Mouse (Mus musculus) stomach, embryonic 15.5 days (tissue): ENCODE results near the gene Iqgap3. TPM values are rescaled to one million over a fixed set of nuclear protein-coding genes. Genes with fewer than 3 reads are reported as not detected.

ENCODE experiments used
- ATAC-seq: fragments of 200-750 bp; cut with Nextera tagmentation; 2 replicates; pipeline ENCODE4 v1.8.0; 2017; ENCODE audit warnings: low read depth, moderate number of reproducible peaks, moderate TSS enrichment; ENCODE audit not compliant: insufficient read depth, low FRiP score
- H3K27ac ChIP-seq: fragments of 300-500 bp; sonication (generic); 2 replicates; pipeline ENCODE4 v1.5.1; 2015; ENCODE audit warnings: mild to moderate bottlenecking, inconsistent platforms
- H3K27me3 ChIP-seq: fragments of 300-500 bp; sonication (generic); replicated peaks from 2 replicates; pipeline ENCODE4 v1.6.1; 2015; ENCODE audit warnings: inconsistent platforms
- H3K36me3 ChIP-seq: fragments of 300-500 bp; sonication (generic); 2 replicates; pipeline ENCODE4 v1.6.1; 2015; ENCODE audit warnings: inconsistent platforms
- H3K4me1 ChIP-seq: fragments of 300-500 bp; sonication (generic); 2 replicates; pipeline ENCODE4 v1.6.1; 2015; ENCODE audit warnings: inconsistent platforms
- H3K4me2 ChIP-seq: fragments of 300-500 bp; sonication (generic); 2 replicates; pipeline ENCODE4 v1.6.1; 2015; ENCODE audit warnings: mild to moderate bottlenecking, inconsistent platforms
- H3K4me3 ChIP-seq: fragments of 300-500 bp; sonication (generic); replicated peaks from 2 replicates; pipeline ENCODE4 v1.5.1; 2015; ENCODE audit warnings: inconsistent platforms
- H3K9ac ChIP-seq: fragments of 300-500 bp; sonication (generic); 2 replicates; pipeline ENCODE4 v1.6.1; 2015; ENCODE audit warnings: inconsistent platforms
- H3K9me3 ChIP-seq: fragments of 300-500 bp; sonication (generic); 2 replicates; pipeline ENCODE4 v1.6.1; 2016; ENCODE audit warnings: inconsistent platforms
- WGBS: fragments of 180-500 bp; shearing (Covaris S2); methylation state at CpG from one replicate; pipeline ENCODE4 v1.1.7; 2015; 5-methylcytosine and 5-hydroxymethylcytosine counted together
- polyA plus RNA-seq: library from polyadenylated mRNA; unstranded; fragments of >200 nt; fragmentation: Nextera tagmentation; extraction: Ambion mirVana; gene quantifications from 2 replicates; pipeline ENCODE4 v1.2.1, GENCODE M21; 2015

Gene Iqgap3
- polyA plus RNA-seq, 1 experiment from 2014 or later: 16.0 TPM

- Histone ChIP-seq H3K9ac (no peak overlapping the region), H3K36me3 (peaks cover 41% of the 10 kb centered on the region; the same call in 1 of the 2 replicates), H3K9me3 (no peaks in the 10 kb centered on the region), H3K27ac (no peak overlapping the region), H3K4me2 (no peak overlapping the region), H3K27me3 (no peaks in the 10 kb centered on the region), H3K4me1 (no peaks in the 10 kb centered on the region), H3K4me3 (no peak overlapping the region)
- 79% methylated on average over 6 of the region's 6 CpGs for WGBS
- no peak for ATAC-seq
Measured at GRCm38 (mm10) chr3:88097666-88098065, 15.9 kb downstream of the Iqgap3 start.

- no peaks in the 10 kb centered on the region for H3K9me3 ChIP-seq
Measured at GRCm38 (mm10) chr3:88100251-88100650, 18.5 kb downstream of the Iqgap3 start.

DNA sequence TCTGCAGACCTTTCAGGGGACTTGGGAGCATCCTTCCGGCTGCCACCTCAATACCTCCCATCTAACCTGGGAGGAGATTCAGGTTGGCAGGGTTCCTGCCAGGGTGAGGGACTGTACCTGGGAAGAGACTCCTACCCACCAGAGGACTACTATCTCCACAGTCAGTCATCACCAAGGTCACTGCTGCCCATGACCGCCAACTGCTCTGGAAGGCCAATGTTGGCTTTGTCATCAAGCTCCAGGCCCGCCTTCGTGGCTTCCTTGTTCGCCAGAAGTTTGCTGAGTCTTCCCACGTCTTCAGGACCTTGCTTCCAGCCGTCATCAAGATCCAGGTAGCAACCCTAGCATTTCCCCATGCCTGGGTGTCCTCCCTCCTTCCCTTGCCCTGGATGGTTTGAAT, 20.0 kb downstream of the Iqgap3 start:
- Histone ChIP-seq H3K27me3 (no peaks in the 10 kb centered on the region), H3K27ac (no peak overlapping the region), H3K4me3 (no peak overlapping the region), H3K4me1 (no peaks in the 10 kb centered on the region), H3K9me3 (no peaks in the 10 kb centered on the region), H3K9ac (no peak overlapping the region), H3K36me3 (peaks cover 46% of the 10 kb centered on the region), H3K4me2 (no peak overlapping the region)
- WGBS: 88% methylated on average over 7 of the region's 7 CpGs
- no peak for ATAC-seq

More at GRCm38 (mm10) chr3:88100251-88100650, 18.5 kb downstream of the Iqgap3 start:
- Histone ChIP-seq H3K36me3 (peaks cover 41% of the 10 kb centered on the region), H3K27ac (no peak overlapping the region), H3K4me2 (no peak overlapping the region), H3K27me3 (no peaks in the 10 kb centered on the region), H3K4me1 (no peaks in the 10 kb centered on the region), H3K9ac (no peak overlapping the region), H3K4me3 (no peak overlapping the region)
- 64% methylated on average over 3 of the region's 3 CpGs for WGBS
- ATAC-seq: no peak

DNA sequence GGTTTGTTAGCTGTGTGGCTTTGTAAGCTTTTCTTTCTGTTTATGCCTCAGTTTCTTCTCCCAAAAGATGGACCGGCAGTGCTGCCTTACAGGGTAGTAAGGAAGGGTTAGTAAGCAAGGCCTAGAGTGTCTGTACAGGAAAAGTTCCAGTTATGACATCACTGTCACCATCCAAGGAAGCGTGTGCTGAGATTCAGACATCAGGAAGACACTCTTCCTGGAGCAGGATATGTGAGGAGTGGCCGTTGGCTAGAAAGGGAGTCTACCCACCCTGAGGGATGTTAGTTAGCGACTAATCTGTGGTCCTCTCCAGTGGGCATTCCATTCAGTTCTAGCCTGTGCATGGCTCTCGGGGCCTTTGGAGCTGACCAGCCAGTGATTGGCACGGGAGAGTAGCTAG, 20.4 kb downstream of the Iqgap3 start:
- no peak overlapping the region for H3K4me2 ChIP-seq
- H3K4me3 ChIP-seq: no peak overlapping the region
- no peak overlapping the region for H3K9ac ChIP-seq
- no peaks in the 10 kb centered on the region for H3K4me1 ChIP-seq
- H3K36me3 ChIP-seq: peaks cover 46% of the 10 kb centered on the region
- H3K27ac ChIP-seq: no peak overlapping the region
- ATAC-seq: no peak
- H3K27me3 ChIP-seq: no peaks in the 10 kb centered on the region
- 80% methylated on average over 6 of the region's 6 CpGs for WGBS
- no peaks in the 10 kb centered on the region for H3K9me3 ChIP-seq

DNA sequence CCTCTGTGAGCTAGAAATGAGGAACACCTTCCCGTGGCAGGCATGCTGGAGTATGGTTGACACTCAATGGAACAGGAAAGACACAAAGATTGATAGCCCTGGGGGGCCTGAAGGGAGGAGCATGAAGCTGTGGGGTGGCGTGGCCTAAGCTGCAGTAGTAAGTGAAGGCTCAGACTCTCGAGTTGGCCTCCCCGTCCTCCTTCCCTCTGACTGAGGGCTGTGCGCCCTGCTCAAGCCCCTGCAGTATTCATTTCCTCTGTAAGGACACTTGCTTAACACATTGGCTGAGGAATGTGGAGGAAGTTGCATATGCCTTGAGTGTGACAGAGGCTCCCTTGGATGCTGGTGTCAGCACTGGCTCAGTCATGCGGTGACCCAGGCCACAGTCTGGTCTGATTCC, 20.8 kb downstream of the Iqgap3 start:
- Histone ChIP-seq H3K4me2 (no peak overlapping the region), H3K36me3 (peaks cover 48% of the 10 kb centered on the region), H3K9me3 (no peaks in the 10 kb centered on the region), H3K27ac (no peak overlapping the region), H3K9ac (no peak overlapping the region), H3K4me3 (no peak overlapping the region), H3K4me1 (no peaks in the 10 kb centered on the region), H3K27me3 (no peaks in the 10 kb centered on the region)
- WGBS: 73% methylated on average over 6 of the region's 6 CpGs
- no peak for ATAC-seq

GRCm38 (mm10) chr3:88106126-88106525, 24.4 kb downstream of the Iqgap3 start:
- ATAC-seq: no peak
- Histone ChIP-seq H3K9me3 (no peaks in the 10 kb centered on the region), H3K4me3 (no peak overlapping the region), H3K36me3 (peaks cover 62% of the 10 kb centered on the region), H3K27ac (no peak overlapping the region), H3K4me2 (no peak overlapping the region), H3K27me3 (no peaks in the 10 kb centered on the region), H3K4me1 (no peaks in the 10 kb centered on the region), H3K9ac (no peak overlapping the region)
- WGBS: 84% methylated on average over 4 of the region's 4 CpGs

- no peak for ATAC-seq
- H3K9ac ChIP-seq: 0 out of 2 replicates have a peak overlapping the region, but pooled peaks have one; percentile 2
- H3K9me3 ChIP-seq: no peaks in the 10 kb centered on the region
- peaks cover 57% of the 10 kb centered on the region for H3K36me3 ChIP-seq
- no peak overlapping the region for H3K27ac ChIP-seq
- no peak overlapping the region for H3K4me3 ChIP-seq
- no peak overlapping the region for H3K4me2 ChIP-seq
- 94% methylated on average over 6 of the region's 6 CpGs for WGBS
- no peaks in the 10 kb centered on the region for H3K4me1 ChIP-seq
- H3K27me3 ChIP-seq: no peaks in the 10 kb centered on the region
Measured at GRCm38 (mm10) chr3:88109126-88109525, 27.4 kb downstream of the Iqgap3 start.

DNA sequence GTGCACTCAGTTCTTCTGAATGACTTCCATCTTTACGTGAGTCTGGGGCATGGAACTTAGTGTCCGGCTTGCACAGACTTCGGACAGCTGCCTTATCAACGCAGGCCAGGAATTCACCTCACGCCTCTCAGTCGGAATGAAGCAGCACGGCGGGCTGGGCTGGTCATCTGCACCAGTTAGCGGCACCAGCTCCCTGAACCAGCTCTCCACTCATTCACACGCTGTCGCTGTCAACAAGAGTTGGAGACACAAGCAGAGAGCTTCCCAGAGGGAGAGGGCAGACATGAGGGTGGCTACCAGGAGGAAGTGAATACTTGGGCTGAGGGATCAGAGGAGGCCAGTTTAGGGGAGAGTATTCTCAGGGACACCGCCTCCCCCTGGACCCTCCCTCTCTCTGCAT, 32.6 kb downstream of the Iqgap3 start:
- no peak for ATAC-seq
- H3K27me3 ChIP-seq: no peaks in the 10 kb centered on the region
- no peaks in the 10 kb centered on the region for H3K9me3 ChIP-seq
- H3K4me1 ChIP-seq: no peaks in the 10 kb centered on the region
- H3K9ac ChIP-seq: no peak overlapping the region
- H3K4me2 ChIP-seq: no peak overlapping the region
- WGBS: 93% methylated on average over 12 of the region's 12 CpGs
- H3K27ac ChIP-seq: no peak overlapping the region
- H3K4me3 ChIP-seq: no peak overlapping the region
- peaks cover 44% of the 10 kb centered on the region for H3K36me3 ChIP-seq

- Histone ChIP-seq H3K9me3 (no peaks in the 10 kb centered on the region), H3K27me3 (no peaks in the 10 kb centered on the region), H3K27ac (no peak overlapping the region), H3K36me3 (peaks cover 21% of the 10 kb centered on the region), H3K9ac (no peak overlapping the region), H3K4me2 (no peak overlapping the region), H3K4me3 (no peak overlapping the region), H3K4me1 (no peaks in the 10 kb centered on the region)
- ATAC-seq: no peak
- 83% methylated on average over 19 of the region's 19 CpGs for WGBS
Measured at GRCm38 (mm10) chr3:88120117-88120651, 38.4 kb downstream of the Iqgap3 start.

DNA sequence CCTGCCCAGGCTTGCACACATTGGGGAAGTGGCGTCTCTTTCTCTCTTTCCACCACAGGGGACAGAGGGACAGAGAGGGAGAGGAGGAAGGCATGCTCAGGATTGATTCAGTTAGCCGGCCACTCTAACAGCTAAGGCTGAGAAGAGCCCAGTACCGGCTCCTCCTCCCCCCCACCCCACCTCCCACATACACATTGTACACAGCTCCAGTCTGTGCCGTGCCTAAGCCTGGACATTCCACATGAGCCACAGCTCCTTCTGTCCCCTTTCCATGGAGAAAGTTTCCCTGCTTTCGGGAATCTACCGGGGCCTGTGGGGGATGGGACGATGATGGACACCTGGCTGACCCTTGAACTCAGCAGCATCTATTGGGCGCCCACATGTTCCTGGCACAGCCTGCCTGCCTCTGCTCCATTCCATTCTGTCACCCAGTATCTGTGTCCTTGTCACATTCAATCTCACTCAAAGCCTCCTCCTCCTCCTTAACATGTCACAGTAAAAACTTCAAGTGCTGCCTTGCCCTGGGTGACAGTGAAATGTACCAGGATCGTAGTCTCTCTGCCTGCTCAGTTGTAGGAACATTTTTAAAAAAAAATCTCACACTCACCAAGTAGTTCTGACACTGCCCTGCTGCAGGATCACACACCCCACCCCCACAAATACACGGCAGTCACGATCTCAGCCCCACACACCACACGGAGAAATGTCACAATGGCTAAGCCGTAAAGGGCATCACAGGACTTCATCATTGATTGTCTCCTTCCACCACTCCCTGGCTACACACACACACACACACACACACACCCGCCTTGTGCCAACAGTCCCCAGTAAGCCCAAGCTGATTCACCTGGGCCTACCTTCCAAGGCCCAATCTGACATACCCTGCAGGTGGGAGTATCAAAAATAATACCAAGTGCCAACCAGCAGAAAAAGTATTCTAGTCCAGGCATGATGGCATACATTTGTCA, 39.7 kb downstream of the Iqgap3 start:
- ATAC-seq: no peak; the same call in 1 of the 2 replicates
- H3K27ac ChIP-seq: no peak overlapping the region

DNA sequence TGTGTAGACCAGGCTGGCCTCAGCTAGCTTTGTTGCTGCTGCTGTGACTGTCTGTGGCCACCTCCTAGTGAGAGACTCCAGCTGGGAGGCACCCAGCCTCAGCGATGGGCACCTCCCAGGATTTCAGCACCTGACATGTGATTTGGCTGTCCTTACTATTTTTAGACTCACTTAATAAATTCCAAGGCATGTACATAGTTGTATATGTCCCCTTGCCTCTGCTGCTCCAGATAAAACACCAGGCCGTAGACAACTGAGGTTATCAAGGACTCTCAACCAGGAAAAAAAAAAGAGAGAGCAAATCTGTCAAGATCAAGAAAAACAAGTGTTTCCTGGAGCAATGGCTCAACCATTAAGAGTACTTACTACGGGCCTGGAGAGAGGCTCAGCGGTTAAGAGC, 43.4 kb downstream of the Iqgap3 start:
- H3K27ac ChIP-seq: no peak overlapping the region
- ATAC-seq: no peak
- H3K4me2 ChIP-seq: no peak overlapping the region
- WGBS: 55% methylated on average over 4 of the region's 4 CpGs
- H3K4me1 ChIP-seq: no peaks in the 10 kb centered on the region
- H3K9me3 ChIP-seq: no peaks in the 10 kb centered on the region
- 0 out of 2 replicates have a peak, but pooled peaks cover 4% of the 10 kb centered on the region for H3K36me3 ChIP-seq
- no peaks in the 10 kb centered on the region for H3K27me3 ChIP-seq
- H3K9ac ChIP-seq: no peak overlapping the region
- no peak overlapping the region for H3K4me3 ChIP-seq

More for the DNA sequence above, 39.7 kb downstream of the Iqgap3 start:
- Histone ChIP-seq H3K27me3 (no peaks in the 10 kb centered on the region), H3K9me3 (no peaks in the 10 kb centered on the region), H3K4me1 (no peaks in the 10 kb centered on the region), H3K4me3 (no peak overlapping the region), H3K9ac (no peak overlapping the region), H3K36me3 (peaks cover 17% of the 10 kb centered on the region; the same call in 1 of the 2 replicates), H3K4me2 (no peak overlapping the region)
- WGBS: 74% methylated on average over 14 of the region's 14 CpGs

- H3K9me3 ChIP-seq: no peaks in the 10 kb centered on the region
- 72% methylated on average over 7 of the region's 7 CpGs for WGBS
Measured at GRCm38 (mm10) chr3:88126181-88126580, 44.4 kb downstream of the Iqgap3 start.

More at GRCm38 (mm10) chr3:88126181-88126580, 44.4 kb downstream of the Iqgap3 start:
- Histone ChIP-seq H3K4me1 (no peaks in the 10 kb centered on the region), H3K4me2 (no peak overlapping the region), H3K9ac (no peak overlapping the region), H3K4me3 (no peak overlapping the region), H3K36me3 (no peaks in the 10 kb centered on the region), H3K27me3 (no peaks in the 10 kb centered on the region), H3K27ac (no peak overlapping the region)
- no peak for ATAC-seq
